Mouse (Mus musculus) thymus, adult 2 months (tissue): ENCODE measurements around the gene Pih1d1. TPM values are rescaled to one million over a fixed set of nuclear protein-coding genes. Genes with fewer than 3 reads are reported as not detected.

Experiments
- DNase-seq: peaks from one replicate; pipeline ENCODE4 v3.0.0; 2021
- H3K27ac ChIP-seq: fragments of 200-500 bp; 2 replicates; pipeline ENCODE4 v1.5.1; 2012; ENCODE audit warnings: low read length, control low read depth; ENCODE audit not compliant: control insufficient read depth, insufficient read depth
- H3K27me3 ChIP-seq: fragments of 200-500 bp; 2 replicates; pipeline ENCODE4 v1.6.1; 2012; ENCODE audit warnings: mild to moderate bottlenecking, low read length, moderate library complexity, mixed read lengths; ENCODE audit not compliant: control insufficient read depth, insufficient read depth
- H3K36me3 ChIP-seq: fragments of 200-500 bp; 2 replicates; pipeline ENCODE4 v1.6.1; 2012; ENCODE audit warnings: mild to moderate bottlenecking, low read length, moderate library complexity; ENCODE audit not compliant: control insufficient read depth, insufficient read depth
- H3K4me1 ChIP-seq: fragments of 200-500 bp; replicated peaks from 2 replicates; pipeline ENCODE4 v1.6.1; 2012; ENCODE audit warnings: low read length; ENCODE audit not compliant: control insufficient read depth, insufficient read depth
- H3K4me3 ChIP-seq: fragments of 200-500 bp; 2 replicates; pipeline ENCODE4 v1.5.1; 2012; ENCODE audit warnings: mild to moderate bottlenecking, low read length, control low read depth, moderate library complexity; ENCODE audit not compliant: control insufficient read depth, insufficient read depth
- CTCF ChIP-seq: fragments of 200-500 bp; IDR thresholded peaks from 2 replicates; pipeline ENCODE4 v1.5.1; 2012; ENCODE audit warnings: mild to moderate bottlenecking, control low read depth, low read length, moderate library complexity, borderline replicate concordance; ENCODE audit not compliant: control insufficient read depth, poor library complexity, insufficient read depth; ENCODE audit errors: extremely low read depth
- POLR2A ChIP-seq: fragments of 200-500 bp; IDR thresholded peaks from 2 replicates; pipeline ENCODE4 v1.6.1; 2012; ENCODE audit warnings: mild to moderate bottlenecking, low read length, control low read depth, moderate library complexity; ENCODE audit not compliant: control insufficient read depth, poor library complexity, insufficient read depth; ENCODE audit errors: extremely low read depth
- WGBS: fragments of 180-500 bp; shearing (Covaris S2); methylation state at CpG from one replicate; pipeline ENCODE4 v1.1.7; 2018; 5-methylcytosine and 5-hydroxymethylcytosine counted together
- polyA plus RNA-seq: library from polyadenylated mRNA; depleted of rRNA; stranded (reverse); fragments of >200 nt; gene quantifications from 2 replicates; pipeline ENCODE4 v1.2.3, GENCODE M21; 2012

Pih1d1 gene
- polyA plus RNA-seq, 1 experiment: 78.7 TPM

DNA sequence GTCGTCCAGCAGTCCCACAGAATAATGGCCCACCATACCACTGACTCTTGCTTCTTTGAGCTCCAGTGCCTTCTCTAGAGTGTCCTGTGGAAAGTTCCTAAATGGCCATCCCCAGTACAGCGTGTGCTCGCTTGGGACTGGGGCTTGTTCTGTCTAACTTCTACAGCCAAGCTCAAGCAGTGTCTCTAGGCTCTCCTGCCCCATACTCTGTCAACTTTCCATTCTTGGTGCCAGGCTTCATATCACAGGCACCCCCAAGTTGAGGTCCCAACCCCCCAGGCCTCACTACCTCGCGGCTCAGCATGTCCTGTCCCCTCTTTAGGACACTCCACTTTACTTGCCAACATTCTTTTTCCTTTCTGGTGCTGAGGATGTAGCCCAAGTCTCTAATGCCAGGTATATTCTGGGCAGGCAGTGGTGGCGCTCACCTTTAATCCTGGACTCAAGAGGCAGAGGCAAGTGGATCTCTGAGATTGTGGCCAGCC is 6.3 kb downstream of the Pih1d1 start:
- Histone ChIP-seq H3K4me3 (no peak overlapping the region), H3K27ac (no peak overlapping the region), H3K4me1 (peaks cover 7% of the 10 kb centered on the region), H3K27me3 (peaks cover 11% of the 10 kb centered on the region), H3K36me3 (no peaks in the 10 kb centered on the region)
- WGBS: 97% methylated on average over 6 of the region's 6 CpGs
- TF ChIP-seq CTCF (no peak), POLR2A (no peak)
- no peak for DNase-seq

DNA sequence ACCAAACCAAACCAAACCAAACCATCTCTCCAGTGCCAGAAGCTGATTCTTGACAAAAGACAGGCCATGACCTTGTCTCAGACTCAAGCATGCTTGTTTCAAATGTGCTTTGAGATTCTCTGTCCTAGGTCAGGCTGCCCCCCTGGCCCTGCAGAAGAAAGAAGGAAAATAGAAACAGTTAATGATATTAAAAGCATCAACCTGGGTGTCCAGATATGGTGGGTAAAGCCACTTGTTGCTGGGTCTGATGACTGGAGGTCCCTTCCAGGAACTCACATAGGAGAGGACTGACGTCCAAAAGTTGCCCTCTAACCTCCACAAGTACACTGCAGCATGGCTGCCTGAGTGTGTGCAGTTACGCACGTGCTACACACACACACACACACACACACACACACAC is 6.8 kb downstream of the Pih1d1 start:
- Histone ChIP-seq H3K4me3 (no peak overlapping the region), H3K27me3 (peaks cover 11% of the 10 kb centered on the region), H3K36me3 (no peaks in the 10 kb centered on the region), H3K27ac (no peak overlapping the region), H3K4me1 (peaks cover 7% of the 10 kb centered on the region)
- WGBS: 95% methylated on average over 3 of the region's 3 CpGs
- TF ChIP-seq POLR2A (no peak), CTCF (no peak)
- DNase-seq: no peak

DNA sequence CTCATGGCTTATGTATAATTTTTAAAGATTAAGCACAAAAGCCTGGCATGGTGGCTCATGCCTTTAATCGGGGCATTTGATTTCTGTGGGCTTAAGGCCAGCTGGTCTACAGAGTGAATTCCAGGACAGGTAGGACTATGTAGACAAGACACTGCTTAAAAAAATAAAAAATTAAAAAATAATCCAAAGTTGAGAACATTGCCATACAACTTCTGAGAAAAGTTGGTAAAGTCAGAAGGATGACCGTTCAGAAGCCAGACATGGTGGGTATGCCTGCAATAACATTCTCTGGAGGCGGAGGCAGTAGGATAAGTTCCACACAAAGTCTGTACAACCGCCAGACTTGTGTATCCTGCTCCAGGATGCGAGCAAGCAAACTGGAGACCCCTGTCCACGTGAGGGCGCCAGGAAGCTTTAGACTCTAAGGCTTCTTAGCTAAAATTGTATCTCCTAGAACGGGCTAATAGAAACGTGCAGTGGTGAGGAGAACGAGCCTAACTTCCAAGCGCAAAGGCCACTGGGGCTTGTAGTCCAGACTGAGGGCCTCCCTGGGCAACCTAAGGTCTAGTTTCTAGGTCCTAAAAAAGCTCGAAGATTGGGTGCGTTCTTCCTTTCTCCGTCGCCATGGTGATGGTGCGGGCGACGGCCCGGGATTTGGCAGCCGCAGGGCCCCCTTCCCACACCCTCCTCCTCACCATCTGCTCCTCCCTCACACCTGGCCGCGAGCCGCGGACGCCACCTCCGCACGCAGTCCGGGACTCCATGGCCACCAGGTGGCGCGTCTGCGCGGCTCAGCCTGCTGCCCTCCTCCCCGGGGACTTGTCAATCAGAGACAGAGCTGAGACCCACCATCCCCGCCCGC is 7.7 kb downstream of the Pih1d1 start:
- H3K27ac ChIP-seq: no peak overlapping the region
- TF ChIP-seq POLR2A (no peak), CTCF (peak; percentile 98)
- no peaks in the 10 kb centered on the region for H3K36me3 ChIP-seq
- DNase-seq: peak; percentile 93
- H3K4me1 ChIP-seq: peaks cover 7% of the 10 kb centered on the region
- WGBS: 4% methylated on average over 35 of the region's 35 CpGs
- peaks cover 11% of the 10 kb centered on the region for H3K27me3 ChIP-seq
- peak overlapping the region; percentile 39 for H3K4me3 ChIP-seq

DNA sequence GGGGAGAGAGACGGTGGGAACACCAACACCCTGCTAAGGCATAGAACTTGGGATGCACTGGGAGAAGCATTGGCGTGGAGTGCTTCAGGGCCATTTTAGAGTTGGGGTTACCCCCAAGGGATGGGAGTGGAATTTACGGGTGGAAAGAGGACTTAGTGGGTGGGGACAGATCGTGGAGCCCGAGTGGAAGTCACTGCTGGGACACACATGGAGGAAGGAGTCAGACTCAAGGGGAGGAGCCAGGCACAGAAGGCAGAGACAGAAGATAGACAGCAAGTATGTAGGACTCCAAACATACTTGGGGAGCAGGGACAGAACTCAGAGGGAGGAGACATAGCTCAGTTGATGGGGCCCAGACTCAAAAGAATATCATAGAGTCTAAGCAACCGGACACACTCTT is 8.4 kb downstream of the Pih1d1 start:
- peaks cover 13% of the 10 kb centered on the region for H3K27me3 ChIP-seq
- 32% methylated on average over 6 of the region's 6 CpGs for WGBS
- DNase-seq: no peak
- H3K4me1 ChIP-seq: peaks cover 7% of the 10 kb centered on the region
- H3K36me3 ChIP-seq: no peaks in the 10 kb centered on the region
- H3K4me3 ChIP-seq: no peak overlapping the region
- TF ChIP-seq CTCF: no peak
- no peak for TF ChIP-seq POLR2A
- no peak overlapping the region for H3K27ac ChIP-seq

DNA sequence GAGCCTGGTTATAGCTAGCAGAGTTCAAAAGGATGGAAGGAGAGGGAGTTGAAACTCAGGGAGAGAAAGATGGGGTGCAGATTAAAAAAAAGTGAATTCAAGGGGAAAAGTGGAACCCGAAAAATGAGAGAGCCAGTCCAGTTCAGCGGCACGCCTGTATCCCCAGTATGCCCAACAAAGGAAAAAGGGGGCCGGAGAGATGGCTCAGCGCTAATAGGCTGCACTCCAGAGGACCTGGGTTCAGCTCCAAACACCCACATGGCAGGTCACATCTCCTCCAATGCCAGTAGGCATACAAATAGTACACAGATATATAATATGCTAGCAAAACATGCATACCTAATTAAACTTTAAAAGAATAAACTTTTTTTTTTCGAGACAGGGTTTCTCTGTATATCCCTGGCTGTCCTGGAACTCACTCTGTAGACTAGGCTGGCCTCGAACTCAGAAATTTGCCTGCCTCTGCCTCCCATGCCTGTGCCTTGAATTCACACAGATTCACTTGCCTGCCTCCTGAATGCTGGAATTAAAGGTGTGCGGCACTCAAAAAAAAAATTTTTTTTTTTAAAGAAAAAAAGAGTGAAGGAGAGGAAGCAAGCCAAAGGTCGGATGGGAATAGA is 9.0 kb downstream of the Pih1d1 start:
- H3K27me3 ChIP-seq: peaks cover 18% of the 10 kb centered on the region
- no peak overlapping the region for H3K4me3 ChIP-seq
- H3K4me1 ChIP-seq: peaks cover 7% of the 10 kb centered on the region
- no peaks in the 10 kb centered on the region for H3K36me3 ChIP-seq
- no peak overlapping the region for H3K27ac ChIP-seq
- no peak for TF ChIP-seq POLR2A
- TF ChIP-seq CTCF: no peak
- no peak for DNase-seq
- 82% methylated on average over 9 of the region's 9 CpGs for WGBS

DNA sequence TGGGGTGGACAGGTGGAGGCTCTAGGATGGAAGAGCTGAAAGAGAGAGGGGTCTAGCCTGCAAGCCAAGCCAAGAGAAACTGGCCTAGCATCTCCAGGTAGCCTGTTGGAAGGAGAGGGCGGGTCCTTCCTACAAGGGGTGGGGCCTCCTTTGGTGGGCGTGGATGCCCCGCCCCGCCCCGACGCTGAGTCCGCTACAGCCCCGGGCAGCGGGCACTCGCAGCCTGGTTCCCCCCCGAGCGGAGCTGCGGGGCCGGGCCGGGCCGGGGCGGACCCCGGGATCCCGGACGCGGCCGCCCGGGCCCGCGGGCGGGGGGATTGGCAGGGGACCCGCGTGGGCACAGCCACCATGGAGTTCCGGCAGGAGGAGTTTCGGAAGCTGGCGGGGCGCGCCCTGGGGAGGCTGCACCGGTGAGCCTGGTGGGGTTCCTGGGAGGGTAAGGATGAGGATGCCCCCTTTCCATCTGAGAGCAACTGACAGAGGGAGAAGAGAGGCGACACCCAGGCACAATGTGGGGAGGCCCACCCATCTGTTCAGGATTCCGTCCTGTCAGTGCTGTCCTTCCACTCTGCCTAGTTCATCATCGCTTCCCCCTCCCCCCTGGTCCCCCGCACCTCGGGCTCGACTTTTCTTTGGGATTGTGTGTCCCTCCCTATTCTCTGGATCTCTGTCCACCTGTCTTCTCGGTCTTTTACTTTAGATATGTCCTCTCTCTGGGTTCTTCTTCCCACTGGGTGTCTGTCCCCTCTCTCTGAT is 9.8 kb downstream of the Pih1d1 start, which contains the start of gene Slc17a7:
Gene Slc17a7, plus strand, starts transcription at position 215 of the 756 bp plus-strand sequence.
- Histone ChIP-seq H3K27me3 (peaks cover 23% of the 10 kb centered on the region), H3K27ac (no peak within 1 kb of the TSS), H3K4me3 (0 out of 2 replicates have a peak within 1 kb of the TSS, but pooled peaks have one; percentile 2), H3K36me3 (no peaks in the 10 kb centered on the region), H3K4me1 (peaks cover 7% of the 10 kb centered on the region)
- TF ChIP-seq CTCF (no peak), POLR2A (no peak)
- DNase-seq: peak; percentile 38
- 5% methylated on average over 41 of the region's 41 CpGs for whole genome bisulfite sequencing
